Mouse (Mus musculus) midbrain, postnatal 0 days (tissue): ENCODE data around the gene Cox5b. TPM values are rescaled to one million over a fixed set of nuclear protein-coding genes. Genes with fewer than 3 reads are reported as not detected.
A peak's percentile ranks its signal among the peaks of the same experiment; 100 is the strongest.

Experiments
- ATAC-seq: fragments of 200-750 bp; cut with Nextera tagmentation; 2 replicates; pipeline ENCODE4 v1.8.0; 2017; ENCODE audit warnings: moderate number of reproducible peaks, mild to moderate bottlenecking, moderate TSS enrichment, moderate library complexity; ENCODE audit not compliant: low FRiP score
- DNase-seq: peaks from one replicate; pipeline ENCODE4 v3.0.0-alpha.2; 2015; ENCODE audit warnings: low spot score
- H3K27ac ChIP-seq: fragments of 300-500 bp; sonication (generic); 2 replicates; pipeline ENCODE4 v1.5.1; 2014; ENCODE audit warnings: low read depth, mild to moderate bottlenecking, low read length, mixed read lengths
- H3K27me3 ChIP-seq: fragments of 300-500 bp; sonication (generic); 2 replicates; pipeline ENCODE4 v1.6.1; 2014; ENCODE audit warnings: low read length, control low read depth, mixed read lengths; ENCODE audit not compliant: insufficient read depth
- H3K36me3 ChIP-seq: fragments of 300-500 bp; sonication (generic); 2 replicates; pipeline ENCODE4 v1.6.1; 2014; ENCODE audit warnings: low read length, control low read depth, mixed read lengths; ENCODE audit not compliant: insufficient read depth
- H3K4me1 ChIP-seq: fragments of 300-500 bp; sonication (generic); 2 replicates; pipeline ENCODE4 v1.6.1; 2014; ENCODE audit warnings: mild to moderate bottlenecking, control low read depth, antibody characterized with exemption, low read length, mixed read lengths; ENCODE audit not compliant: insufficient read depth
- H3K4me2 ChIP-seq: fragments of 300-500 bp; sonication (generic); 2 replicates; pipeline ENCODE4 v1.6.1; 2014; ENCODE audit warnings: low read depth, mild to moderate bottlenecking, low read length, mixed read lengths; ENCODE audit not compliant: poor library complexity, severe bottlenecking
- H3K4me3 ChIP-seq: fragments of 300-500 bp; sonication (generic); 2 replicates; pipeline ENCODE4 v1.5.1; 2014; ENCODE audit warnings: low read depth, mild to moderate bottlenecking, low read length, moderate library complexity
- H3K9ac ChIP-seq: fragments of 300-500 bp; sonication (generic); replicated peaks from 2 replicates; pipeline ENCODE4 v1.6.1; 2014; ENCODE audit warnings: mild to moderate bottlenecking, low read length, moderate library complexity, mixed read lengths; ENCODE audit not compliant: poor library complexity, severe bottlenecking
- H3K9me3 ChIP-seq: fragments of 300-500 bp; sonication (generic); 2 replicates; pipeline ENCODE4 v1.6.1; 2016; ENCODE audit warnings: low read length, control low read depth
- CTCF ChIP-seq: IDR thresholded peaks from 2 replicates; pipeline ENCODE4 v1.5.1; 2016; ENCODE audit warnings: antibody characterized with exemption, mild to moderate bottlenecking
- WGBS: fragments of 180-500 bp; shearing (Covaris S2); extraction: QIAGEN DNeasy Blood & Tissue Kit; methylation state at CpG from one replicate; pipeline ENCODE4 v1.1.7; 2014; 5-methylcytosine and 5-hydroxymethylcytosine counted together
- microRNA-seq: library from miRNA; unstranded; fragments of <30 nt; microRNA quantifications from one replicate; pipeline ENCODE4, GENCODE M21; 2016; ENCODE audit warnings: borderline number of aligned reads
- polyA plus RNA-seq: library from polyadenylated mRNA; unstranded; fragments of >200 nt; fragmentation: Nextera tagmentation; extraction: Ambion mirVana; gene quantifications from 2 replicates; pipeline ENCODE4 v1.2.1, GENCODE M21; 2015
- total RNA-seq: library from RNA; depleted of rRNA; stranded (reverse); fragments of >200 nt; gene quantifications from 2 replicates; pipeline ENCODE4 v1.2.3, GENCODE M21; 2014; rRNA removed

Gene Cox5b
- total and polyA plus RNA-seq, 2 experiments from 2014 or later = 362 to 835 TPM

- Histone ChIP-seq H3K36me3 (no peaks in the 10 kb centered on the region), H3K27me3 (no peaks in the 10 kb centered on the region), H3K4me2 (no peak overlapping the region), H3K4me1 (no peaks in the 10 kb centered on the region), H3K9ac (no peak overlapping the region), H3K4me3 (no peak overlapping the region), H3K27ac (no peak overlapping the region), H3K9me3 (no peaks in the 10 kb centered on the region)
- TF ChIP-seq CTCF = no peak
- ATAC-seq (no peak), DNase-seq (no peak)
- 78% methylated on average over 1 of the region's 1 CpGs for WGBS
These were observed 27.5 kb downstream of the Cox5b start for GRCm38 (mm10) chr1:36718786-36719185.

DNA sequence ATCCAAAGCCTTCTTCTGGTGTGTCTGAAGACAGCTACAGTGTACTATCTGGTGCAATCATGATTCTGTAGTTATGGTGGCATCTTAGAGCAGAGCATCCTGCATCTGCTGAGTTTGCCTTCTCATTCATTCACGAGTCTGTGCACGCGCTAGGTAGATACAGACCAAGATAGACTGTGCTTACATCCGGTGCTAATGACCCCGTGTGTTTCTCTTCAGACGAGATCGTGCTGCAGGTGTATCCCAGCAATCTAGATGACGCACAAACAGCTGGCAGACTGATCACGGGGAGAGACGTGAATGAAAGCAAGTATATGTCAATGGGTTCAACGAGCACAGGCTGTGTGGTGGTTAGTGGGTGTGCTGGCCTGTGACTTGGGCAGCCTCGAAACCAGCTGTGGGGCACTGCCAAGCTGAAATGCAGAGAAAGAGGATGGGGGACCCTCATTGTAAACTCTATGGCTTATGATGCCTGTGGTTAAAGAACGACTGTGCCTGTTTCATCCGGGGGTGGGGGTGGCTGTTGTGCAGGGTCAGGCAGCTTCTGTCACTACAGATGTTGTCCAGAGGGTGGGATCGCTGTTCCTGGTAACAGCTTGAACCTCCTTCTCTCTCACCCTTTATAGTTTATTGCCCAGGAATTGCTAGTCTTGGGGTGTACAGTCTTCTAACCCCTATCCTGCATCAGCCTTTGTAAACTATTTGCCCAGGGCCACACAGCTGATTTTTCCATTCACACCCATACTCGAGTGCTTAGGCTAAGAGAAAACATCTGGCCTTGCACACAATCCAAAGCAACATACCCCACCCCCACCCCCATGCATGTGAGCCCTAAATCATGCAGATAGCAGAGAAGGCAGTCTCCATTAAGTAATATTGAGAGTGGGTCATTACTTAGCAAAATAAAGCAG lies 32.2 kb downstream of the Cox5b start:
- Histone ChIP-seq H3K4me2 (no peak overlapping the region), H3K36me3 (no peaks in the 10 kb centered on the region), H3K9me3 (no peaks in the 10 kb centered on the region), H3K4me3 (no peak overlapping the region), H3K9ac (no peak overlapping the region), H3K4me1 (no peaks in the 10 kb centered on the region), H3K27ac (no peak overlapping the region), H3K27me3 (no peaks in the 10 kb centered on the region)
- TF ChIP-seq CTCF = no peak
- no peak for DNase-seq
- ATAC-seq = no peak
- 85% methylated on average over 16 of the region's 16 CpGs for WGBS

DNA sequence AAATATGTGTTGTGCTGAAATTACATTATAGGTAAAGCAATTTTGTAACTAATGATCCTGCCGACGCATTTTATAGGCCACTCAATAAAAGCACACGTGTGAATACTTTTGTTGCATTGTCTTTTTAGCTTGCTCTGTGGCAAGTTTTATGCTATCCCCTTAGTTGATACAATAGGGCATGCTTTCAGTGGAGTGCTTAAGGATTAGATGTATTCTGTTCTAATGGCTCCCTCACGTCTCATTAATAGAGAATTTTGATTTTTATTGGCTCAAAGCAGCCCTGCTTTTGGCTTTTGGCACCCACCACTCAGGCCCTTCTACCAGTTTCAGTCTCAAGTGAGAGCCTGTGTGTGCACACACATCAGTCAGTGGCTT lies 32.8 kb downstream of the Cox5b start:
- no peak overlapping the region for H3K27ac ChIP-seq
- no peak overlapping the region for H3K9ac ChIP-seq
- H3K36me3 ChIP-seq = no peaks in the 10 kb centered on the region
- no peak for DNase-seq
- no peaks in the 10 kb centered on the region for H3K9me3 ChIP-seq
- WGBS = 74% methylated on average over 4 of the region's 4 CpGs
- no peak overlapping the region for H3K4me3 ChIP-seq
- no peaks in the 10 kb centered on the region for H3K4me1 ChIP-seq
- H3K4me2 ChIP-seq = no peak overlapping the region
- H3K27me3 ChIP-seq = no peaks in the 10 kb centered on the region
- no peak for ATAC-seq
- no peak for TF ChIP-seq CTCF

DNA sequence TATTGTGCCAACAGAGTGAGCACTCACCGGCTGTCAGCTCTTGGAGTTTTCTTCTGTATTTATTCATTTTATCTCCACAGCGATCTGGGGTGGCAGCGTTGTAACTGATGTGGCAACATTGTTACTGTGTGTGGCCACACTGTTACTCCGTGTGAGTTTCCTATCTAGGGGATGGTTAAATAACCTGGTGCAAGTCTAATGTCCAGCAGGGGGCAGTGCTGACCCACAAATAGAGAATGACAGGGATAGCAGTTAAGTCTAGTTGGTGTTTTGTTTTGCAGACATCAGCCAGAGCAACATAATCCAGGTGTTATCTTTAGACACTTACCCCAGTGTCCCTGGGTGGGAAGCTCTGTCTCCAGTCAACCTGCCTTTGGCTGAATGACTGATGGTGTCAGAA lies 46.1 kb downstream of the Cox5b start:
- DNase-seq = peak; percentile 92
- Histone ChIP-seq H3K27me3 (no peaks in the 10 kb centered on the region), H3K36me3 (no peaks in the 10 kb centered on the region), H3K9ac (no peak overlapping the region), H3K4me2 (no peak overlapping the region), H3K27ac (no peak overlapping the region), H3K9me3 (no peaks in the 10 kb centered on the region), H3K4me1 (no peaks in the 10 kb centered on the region), H3K4me3 (no peak overlapping the region)
- 12% methylated on average over 4 of the region's 4 CpGs for WGBS
- peak; percentile 94 for TF ChIP-seq CTCF
- 0 out of 2 replicates have a peak, but pooled peaks have one; percentile 58 for ATAC-seq

GRCm38 (mm10) chr1:36739231-36739630 lies 48.0 kb downstream of the Cox5b start:
- Histone ChIP-seq H3K4me3 (no peak overlapping the region), H3K27ac (no peak overlapping the region), H3K4me1 (peaks cover 6% of the 10 kb centered on the region; the same call in 1 of the 2 replicates), H3K4me2 (no peak overlapping the region), H3K36me3 (no peaks in the 10 kb centered on the region), H3K9me3 (no peaks in the 10 kb centered on the region), H3K27me3 (no peaks in the 10 kb centered on the region), H3K9ac (no peak overlapping the region)
- WGBS = 49% methylated on average over 5 of the region's 5 CpGs
- DNase-seq (no peak), ATAC-seq (no peak)
- no peak for TF ChIP-seq CTCF

DNA sequence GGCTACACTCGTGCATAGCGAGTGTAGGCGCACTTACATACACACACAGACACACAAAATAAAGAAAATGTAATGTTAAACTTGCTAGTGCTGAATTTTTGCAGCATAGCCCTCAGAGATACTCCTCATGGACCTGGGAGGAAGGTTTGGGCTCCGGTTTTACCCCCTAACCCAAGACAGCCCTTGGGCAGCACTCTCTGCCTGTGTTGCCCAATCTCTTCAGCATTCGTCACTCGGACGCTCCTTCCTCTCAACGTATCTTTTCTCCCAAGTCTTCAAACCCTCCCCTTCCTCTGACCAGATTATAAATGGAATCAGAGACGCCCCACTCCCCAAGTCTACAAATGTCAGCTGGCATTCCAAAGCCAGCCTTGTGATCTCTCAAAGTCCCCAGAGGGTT lies 51.8 kb downstream of the Cox5b start:
- Histone ChIP-seq H3K9me3 (no peaks in the 10 kb centered on the region), H3K4me3 (no peak overlapping the region), H3K4me1 (peaks cover 7% of the 10 kb centered on the region; the same call in 1 of the 2 replicates), H3K36me3 (no peaks in the 10 kb centered on the region), H3K27ac (no peak overlapping the region), H3K4me2 (no peak overlapping the region), H3K27me3 (no peaks in the 10 kb centered on the region), H3K9ac (no peak overlapping the region)
- TF ChIP-seq CTCF = no peak
- WGBS = 80% methylated on average over 9 of the region's 9 CpGs
- no peak for ATAC-seq
- no peak for DNase-seq

Small RNA genes within 50 kb of the gene (microRNA-seq; reads per million reads assigned to microRNA genes)
- gene Gm24133 = not detected

Other genes starting within 250 kb of the Cox5b start
- gene Lman2l, start 246.2 kb upstream of the Cox5b start, total RNA-seq = 25.9 and 26.4 TPM in 2 replicates
- gene Lman2l, start 246.2 kb upstream of the Cox5b start, polyA plus RNA-seq = 40.0 and 40.7 TPM in 2 replicates
- gene Cnnm4, start 219.8 kb upstream of the Cox5b start, total RNA-seq = 15.6 and 16.8 TPM in 2 replicates
- gene Cnnm4, start 219.8 kb upstream of the Cox5b start, polyA plus RNA-seq = 10.6 and 11.0 TPM in 2 replicates
- 32.9 and 40.8 TPM in 2 replicates for gene Cnnm3, start 179.6 kb upstream of the Cox5b start, total RNA-seq
- 4.3 and 5.2 TPM in 2 replicates for gene Cnnm3, start 179.6 kb upstream of the Cox5b start, polyA plus RNA-seq
- 9.8 and 11.6 TPM in 2 replicates for gene Ankrd23, start 154.6 kb upstream of the Cox5b start, total RNA-seq
- 12.8 and 14.8 TPM in 2 replicates for gene Ankrd23, start 154.6 kb upstream of the Cox5b start, polyA plus RNA-seq
- not detected in 2 replicates for gene Gm42417, start 152.0 kb upstream of the Cox5b start, total RNA-seq
- 0.42 and 0.65 TPM in 2 replicates for gene Gm42417, start 152.0 kb upstream of the Cox5b start, polyA plus RNA-seq
- gene Ankrd39, start 144.0 kb upstream of the Cox5b start, total RNA-seq = 27.9 and 30.4 TPM in 2 replicates
- 34.3 and 40.9 TPM in 2 replicates for gene Ankrd39, start 144.0 kb upstream of the Cox5b start, polyA plus RNA-seq
- 30.0 and 32.7 TPM in 2 replicates for gene Sema4c, start 133.1 kb upstream of the Cox5b start, total RNA-seq
- 14.7 and 18.0 TPM in 2 replicates for gene Sema4c, start 133.1 kb upstream of the Cox5b start, polyA plus RNA-seq
- not detected in 2 replicates for gene Fam178b, start 8.3 kb upstream of the Cox5b start, total RNA-seq
- gene Fam178b, start 8.3 kb upstream of the Cox5b start, polyA plus RNA-seq = 0.20 and 0.32 TPM in 2 replicates
- gene 4933424G06Rik, start 18.7 kb downstream of the Cox5b start, total RNA-seq = not detected in 2 replicates
- gene 4933424G06Rik, start 18.7 kb downstream of the Cox5b start, polyA plus RNA-seq = 0.81 and 2.1 TPM in 2 replicates
- gene Actr1b, start 23.0 kb downstream of the Cox5b start, total RNA-seq = 139 TPM in 2 replicates
- gene Actr1b, start 23.0 kb downstream of the Cox5b start, polyA plus RNA-seq = 113 and 120 TPM in 2 replicates
- gene Zap70, start 70.3 kb downstream of the Cox5b start, total RNA-seq = 2.2 and 3.3 TPM in 2 replicates
- 2.4 and 2.6 TPM in 2 replicates for gene Zap70, start 70.3 kb downstream of the Cox5b start, polyA plus RNA-seq